21 mouse cellular contexts compared by ENCODE assay signal in the genomic region with DNA sequence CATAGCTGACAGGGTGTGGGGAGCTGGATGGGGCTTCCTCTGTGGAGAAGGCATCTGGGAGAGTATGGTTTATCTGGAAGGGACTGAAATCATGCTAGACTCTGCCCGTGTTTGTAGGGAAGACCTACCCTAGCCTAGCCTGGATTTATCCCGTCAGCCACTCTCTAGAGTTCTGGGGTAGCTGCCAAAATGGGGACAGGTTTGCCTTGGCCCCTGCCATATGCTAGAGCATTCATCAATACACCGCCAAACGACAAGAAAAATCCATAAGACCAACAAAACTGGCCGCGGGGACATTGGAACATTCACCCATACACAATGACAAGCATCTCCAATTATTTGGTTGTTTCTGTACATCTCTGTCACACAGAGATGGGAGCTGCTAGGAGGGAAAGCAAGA.
DNase-seq lines count a peak whose midpoint lies in the region; ATAC-seq and TF ChIP-seq lines count a peak whose summit lies in the region.
"Had no signal": no experiment of that assay in that cellular context is flagged by ENCODE, and none has a peak within 500 bp of the region (broad histone marks: within the 10 kb centered on the region; RNA-seq: fewer than 3 reads in every experiment).

No protein-coding gene starts in this region.

- ATAC-seq in midbrain, embryonic 16.5 days: no peak
- ATAC-seq: activated CD4-positive, CD25-positive, alpha-beta regulatory T cell, adult 4 months; forebrain, embryonic 16.5 days; intestine, postnatal 0 days had no signal

- no peak for TF ChIP-seq POLR2A in cerebellum, adult 2 months (IDR thresholded peaks at IDR 0.05; ENCODE audit: borderline replicate concordance, insufficient read depth, low read length)

- intact Hi-C loops in heart, postnatal 36 days (cut with DNase I): no loop called here

- no peaks in the 10 kb centered on the region for H3K36me3 ChIP-seq in heart, embryonic 10.5 days
- no peaks in the 10 kb centered on the region for H3K36me3 ChIP-seq in midbrain, embryonic 10.5 days
- no peaks in the 10 kb centered on the region for H3K36me3 ChIP-seq in midbrain, embryonic 16.5 days (ENCODE audit: control insufficient read depth, insufficient read depth, low read length)
- H3K36me3 ChIP-seq: embryonic facial prominence, embryonic 15.5 days; hindbrain, embryonic 15.5 days had no signal

- no peak overlapping the region for H3K4me2 ChIP-seq in midbrain, embryonic 16.5 days (ENCODE audit: low read length)
- H3K4me2 ChIP-seq: embryonic facial prominence, embryonic 15.5 days; heart, embryonic 11.5 days; hindbrain, embryonic 15.5 days had no signal

- DNase-seq in cerebellum, postnatal 10 days: peak; percentile 51
- no peak for DNase-seq in cerebellum, adult 2 months
- DNase-seq in heart, embryonic 10.5 days (ENCODE audit: low spot score): no peak
- no peak for DNase-seq in heart, postnatal 36 days
- DNase-seq in midbrain, embryonic 10.5 days (ENCODE audit: low spot score): no peak
- DNase-seq: adrenal gland, postnatal 10 days; adrenal gland, postnatal 36 days; cerebellum, adult 18-20 months; cerebellum, adult 9-11 months; cerebellum, postnatal 36 days; embryo, embryonic 11 days; gastrocnemius, postnatal 10 days; gastrocnemius, postnatal 36 days; heart, adult 2 months had no signal

- TF ChIP-seq CTCF in cerebellum, adult 2 months (IDR thresholded peaks at IDR 0.05; ENCODE audit: borderline replicate concordance, insufficient read depth, low read depth, low read length): no peak

- no peaks in the 10 kb centered on the region for H3K27me3 ChIP-seq in cerebellum, adult 2 months (ENCODE audit: control insufficient read depth, insufficient read depth, low read length)
- H3K27me3 ChIP-seq in heart, embryonic 10.5 days (ENCODE audit: insufficient read depth, poor library complexity, severe bottlenecking): no peaks in the 10 kb centered on the region
- peaks cover 20% of the 10 kb centered on the region; the same call in 1 of the 2 replicates for H3K27me3 ChIP-seq in midbrain, embryonic 10.5 days (ENCODE audit: low read depth, poor library complexity, severe bottlenecking)
- no peaks in the 10 kb centered on the region for H3K27me3 ChIP-seq in midbrain, embryonic 16.5 days (ENCODE audit: control insufficient read depth, insufficient read depth, low read depth, low read length)
- H3K27me3 ChIP-seq: embryonic facial prominence, embryonic 15.5 days; hindbrain, embryonic 15.5 days had no signal

- no peak overlapping the region for H3K27ac ChIP-seq in cerebellum, adult 2 months (ENCODE audit: insufficient read depth, low read length)
- peak overlapping the region; percentile 19; the same call in 1 of the 2 replicates for H3K27ac ChIP-seq in heart, embryonic 10.5 days
- peak overlapping the region; percentile 33; the same call in 1 of the 2 replicates for H3K27ac ChIP-seq in midbrain, embryonic 10.5 days (replicated peaks)
- H3K27ac ChIP-seq in midbrain, embryonic 16.5 days (ENCODE audit: low read length): no peak overlapping the region
- H3K27ac ChIP-seq: heart, adult 2 months; hindbrain, embryonic 15.5 days had no signal

- 57% methylated on average over 6 of the region's 6 CpGs for WGBS in cerebellum, adult 2 months
- 85% methylated on average over 6 of the region's 6 CpGs for WGBS in heart, embryonic 10.5 days
- WGBS in midbrain, embryonic 10.5 days: 94% methylated on average over 6 of the region's 6 CpGs
- WGBS in midbrain, embryonic 16.5 days: 91% methylated on average over 6 of the region's 6 CpGs

- H3K9me3 ChIP-seq in heart, embryonic 10.5 days: no peaks in the 10 kb centered on the region
- H3K9me3 ChIP-seq in midbrain, embryonic 10.5 days (replicated peaks): no peaks in the 10 kb centered on the region
- H3K9me3 ChIP-seq in midbrain, embryonic 16.5 days (replicated peaks; ENCODE audit: control insufficient read depth, low read length, poor library complexity, severe bottlenecking): no peaks in the 10 kb centered on the region
- H3K9me3 ChIP-seq: embryonic facial prominence, embryonic 15.5 days; hindbrain, embryonic 15.5 days had no signal

- H3K4me1 ChIP-seq in cerebellum, adult 2 months (ENCODE audit: control insufficient read depth, insufficient read depth, low read length): no peaks in the 10 kb centered on the region
- H3K4me1 ChIP-seq in heart, embryonic 10.5 days: 0 out of 2 replicates have a peak, but pooled peaks cover 3% of the 10 kb centered on the region
- H3K4me1 ChIP-seq in midbrain, embryonic 10.5 days: peaks cover 25% of the 10 kb centered on the region
- H3K4me1 ChIP-seq in midbrain, embryonic 16.5 days (ENCODE audit: control insufficient read depth, insufficient read depth, low read length): peaks cover 4% of the 10 kb centered on the region; the same call in 1 of the 2 replicates

- H3K4me3 ChIP-seq in cerebellum, adult 2 months (replicated peaks; ENCODE audit: insufficient read depth, low read depth, low read length): no peak overlapping the region
- no peak overlapping the region for H3K4me3 ChIP-seq in heart, embryonic 10.5 days
- H3K4me3 ChIP-seq in midbrain, embryonic 10.5 days: no peak overlapping the region
- H3K4me3 ChIP-seq in midbrain, embryonic 16.5 days (ENCODE audit: low read depth, low read length): no peak overlapping the region
- H3K4me3 ChIP-seq: embryonic facial prominence, embryonic 15.5 days; heart, adult 2 months; hindbrain, embryonic 15.5 days had no signal

- H3K9ac ChIP-seq in midbrain, embryonic 16.5 days (ENCODE audit: low read depth, low read length): no peak overlapping the region
- H3K9ac ChIP-seq: embryonic facial prominence, embryonic 15.5 days; hindbrain, embryonic 15.5 days had no signal

Comparison
In these comparisons a context has a peak if more than half of its experiments do, and no peak if none do; other contexts are left out.
1. DNase-seq: peak in cerebellum, postnatal 10 days (2 of 2); none in cerebellum, adult 2 months (0 of 2), heart, embryonic 10.5 days (single experiment), heart, postnatal 36 days (0 of 2) and midbrain, embryonic 10.5 days (single experiment).
2. H3K27ac ChIP-seq: peak in heart, embryonic 10.5 days (single experiment) and midbrain, embryonic 10.5 days (single experiment); none in cerebellum, adult 2 months (single experiment) and midbrain, embryonic 16.5 days (single experiment).